Mouse (Mus musculus) neural tube, embryonic 11.5 days (tissue): ENCODE measurements around the gene Ube2d3. TPM values are rescaled to one million over a fixed set of nuclear protein-coding genes. Genes with fewer than 3 reads are reported as not detected.
A peak's percentile ranks its signal among the peaks of the same experiment; 100 is the strongest.

Source experiments
- ATAC-seq: fragments of 200-750 bp; cut with Nextera tagmentation; 2 replicates; pipeline ENCODE4 v1.8.0; 2017; ENCODE audit warnings: moderate number of reproducible peaks, mild to moderate bottlenecking, moderate TSS enrichment, moderate library complexity; ENCODE audit not compliant: insufficient read depth, low FRiP score, low TSS enrichment
- DNase-seq: peaks from one replicate; pipeline ENCODE4 v3.0.0-alpha.2; 2015; ENCODE audit warnings: low spot score
- H3K27ac ChIP-seq: fragments of 300-500 bp; sonication (generic); 2 replicates; pipeline ENCODE4 v1.5.1; 2014; ENCODE audit warnings: low read depth, mild to moderate bottlenecking, low read length
- H3K27me3 ChIP-seq: fragments of 300-500 bp; sonication (generic); 2 replicates; pipeline ENCODE4 v1.6.1; 2014; ENCODE audit warnings: mild to moderate bottlenecking, low read length, mixed read lengths; ENCODE audit not compliant: control insufficient read depth, insufficient read depth
- H3K36me3 ChIP-seq: fragments of 300-500 bp; sonication (generic); 2 replicates; pipeline ENCODE4 v1.6.1; 2014; ENCODE audit warnings: mild to moderate bottlenecking, low read length, moderate library complexity, mixed read lengths; ENCODE audit not compliant: control insufficient read depth, insufficient read depth
- H3K4me1 ChIP-seq: fragments of 300-500 bp; sonication (generic); 2 replicates; pipeline ENCODE4 v1.6.1; 2014; ENCODE audit warnings: low read length, mixed read lengths; ENCODE audit not compliant: control insufficient read depth, insufficient read depth
- H3K4me2 ChIP-seq: fragments of 300-500 bp; sonication (generic); 2 replicates; pipeline ENCODE4 v1.6.1; 2014; ENCODE audit warnings: low read depth, mild to moderate bottlenecking, moderate library complexity
- H3K4me3 ChIP-seq: fragments of 300-500 bp; sonication (generic); 2 replicates; pipeline ENCODE4 v1.5.1; 2014; ENCODE audit warnings: low read depth, low read length
- H3K9ac ChIP-seq: fragments of 300-500 bp; sonication (generic); 2 replicates; pipeline ENCODE4 v1.6.1; 2014; ENCODE audit warnings: mild to moderate bottlenecking, low read length
- H3K9me3 ChIP-seq: fragments of 300-500 bp; sonication (generic); 2 replicates; pipeline ENCODE4 v1.6.1; 2016; ENCODE audit warnings: low read length; ENCODE audit not compliant: control insufficient read depth
- WGBS: fragments of 180-500 bp; shearing (Covaris S2); extraction: QIAGEN DNeasy Blood & Tissue Kit; methylation state at CpG from one replicate; pipeline ENCODE4 v1.1.7; 2014; 5-methylcytosine and 5-hydroxymethylcytosine counted together
- polyA plus RNA-seq: library from polyadenylated mRNA; unstranded; fragments of >200 nt; fragmentation: Nextera tagmentation; extraction: Ambion mirVana; gene quantifications from 2 replicates; pipeline ENCODE4 v1.2.1, GENCODE M21; 2014

Gene Ube2d3
- polyA plus RNA-seq: 642 and 652 TPM in 2 replicates

DNA sequence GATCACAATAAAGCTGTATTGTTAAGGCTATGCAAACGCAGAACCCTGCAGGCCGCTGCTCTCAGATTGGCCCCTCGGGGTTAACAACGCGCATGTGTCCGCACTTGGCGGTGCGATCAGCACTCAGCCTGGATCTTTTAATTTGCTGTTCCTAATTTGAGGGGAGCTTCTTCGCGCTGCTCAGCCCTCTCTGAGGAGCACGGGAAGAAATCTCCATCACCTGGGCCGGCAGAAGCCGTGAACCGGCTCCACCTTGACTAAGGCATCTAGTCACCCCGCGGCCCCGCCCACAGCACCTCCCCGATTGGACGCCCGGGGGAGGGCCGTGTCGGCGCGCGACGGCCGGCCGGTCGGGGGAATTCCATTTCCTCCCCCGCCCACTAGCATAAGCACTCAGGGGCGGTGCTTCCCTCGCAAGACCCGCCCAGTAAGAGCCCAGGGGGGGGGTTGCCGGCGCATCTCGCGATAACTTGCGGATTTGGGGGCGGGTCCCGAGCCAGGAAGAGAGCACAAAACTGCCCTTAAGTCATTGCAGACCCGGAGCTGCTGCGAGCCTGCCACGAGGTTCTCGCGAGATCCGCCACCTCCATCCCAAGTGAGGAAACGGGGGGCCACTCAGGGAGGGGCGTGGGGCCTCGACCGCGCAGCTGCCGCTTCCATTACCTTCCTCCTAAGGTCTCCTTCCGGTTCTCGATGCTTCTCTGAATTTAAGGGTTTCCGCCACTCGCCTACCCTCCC, at the start of gene Ube2d3:
TSS of gene Ube2d3 (plus strand) at position 392 of the 738 bp plus-strand sequence.
- Histone ChIP-seq H3K27ac (peak within 1 kb of the TSS; percentile 100), H3K27me3 (no peaks in the 10 kb centered on the region), H3K4me1 (peaks cover 10% of the 10 kb centered on the region; the same call in 1 of the 2 replicates), H3K4me3 (peak within 1 kb of the TSS; percentile 66), H3K36me3 (no peaks in the 10 kb centered on the region), H3K9ac (peak within 1 kb of the TSS; percentile 97), H3K9me3 (no peaks in the 10 kb centered on the region), H3K4me2 (peak within 1 kb of the TSS; percentile 92)
- peak; percentile 99 for DNase-seq
- WGBS: under 1% methylated on average over 55 of the region's 56 CpGs
- peak; percentile 93 for ATAC-seq

DNA sequence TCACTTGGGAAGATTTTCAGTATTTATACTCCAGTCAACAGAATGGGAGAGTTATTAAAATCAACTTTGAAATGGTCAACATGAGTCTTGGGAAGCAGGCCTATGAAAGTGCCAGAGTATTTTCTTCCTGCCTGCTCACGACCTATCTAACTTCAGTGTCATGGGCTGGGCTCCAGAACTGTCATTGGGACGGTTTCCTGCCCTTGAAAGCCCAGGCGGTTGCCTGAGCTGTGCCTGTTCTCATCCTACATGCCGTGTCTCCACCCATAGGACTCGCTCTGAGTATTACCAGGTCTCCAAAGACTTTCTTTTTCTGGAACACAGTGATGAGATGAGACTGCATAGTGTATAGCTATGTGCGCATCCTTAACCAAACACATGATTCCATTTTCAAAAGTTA, 44.8 kb upstream of the Ube2d3 start:
- H3K9me3 ChIP-seq: no peaks in the 10 kb centered on the region
- no peak overlapping the region for H3K4me3 ChIP-seq
- H3K27me3 ChIP-seq: no peaks in the 10 kb centered on the region
- H3K4me1 ChIP-seq: 0 out of 2 replicates have a peak, but pooled peaks cover 2% of the 10 kb centered on the region
- no peak overlapping the region for H3K9ac ChIP-seq
- ATAC-seq (no peak), DNase-seq (no peak)
- H3K36me3 ChIP-seq: no peaks in the 10 kb centered on the region
- no peak overlapping the region for H3K4me2 ChIP-seq
- H3K27ac ChIP-seq: no peak overlapping the region
- 85% methylated on average over 6 of the region's 6 CpGs for WGBS

DNA sequence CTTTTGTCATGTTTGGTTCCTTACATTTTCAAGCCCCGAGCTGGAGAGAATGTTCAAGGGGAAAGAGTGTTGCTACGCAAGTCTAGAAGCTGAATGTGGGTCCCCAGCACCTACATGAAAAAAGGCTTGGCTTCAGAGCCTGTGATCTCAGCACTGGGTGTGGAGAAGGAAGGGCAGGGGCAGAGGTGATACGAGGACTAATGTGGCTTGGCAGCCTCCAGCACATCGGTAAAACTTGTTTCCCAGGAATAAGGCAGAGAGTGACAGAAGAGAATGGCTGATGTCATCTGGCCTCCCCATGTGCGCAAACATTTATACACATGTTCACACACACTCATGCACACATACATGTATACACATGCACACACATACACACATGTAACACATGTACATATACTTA, 42.9 kb upstream of the Ube2d3 start:
- Histone ChIP-seq H3K4me2 (no peak overlapping the region), H3K4me1 (0 out of 2 replicates have a peak, but pooled peaks cover 2% of the 10 kb centered on the region), H3K9me3 (no peaks in the 10 kb centered on the region), H3K4me3 (no peak overlapping the region), H3K9ac (no peak overlapping the region), H3K36me3 (no peaks in the 10 kb centered on the region), H3K27ac (no peak overlapping the region), H3K27me3 (no peaks in the 10 kb centered on the region)
- ATAC-seq: no peak
- no peak for DNase-seq
- 89% methylated on average over 5 of the region's 5 CpGs for WGBS

DNA sequence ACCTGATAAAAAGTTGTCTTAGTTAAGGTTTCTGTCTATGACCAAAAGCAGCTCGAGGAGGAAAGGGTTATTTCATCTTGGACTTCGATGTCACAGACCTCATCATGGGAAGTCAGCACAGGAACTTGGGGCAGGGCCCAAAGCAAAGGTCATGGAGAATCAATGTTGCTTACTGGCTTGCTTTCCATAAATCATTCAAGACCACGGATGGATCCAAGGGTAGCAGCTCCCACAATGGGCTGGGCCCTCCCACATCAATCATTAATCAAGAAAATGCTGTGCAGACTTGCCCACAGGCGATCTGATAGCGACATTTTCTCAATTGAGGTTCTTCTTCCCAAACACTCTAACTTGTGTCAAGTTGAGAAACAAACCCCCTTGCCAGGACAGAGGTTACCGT, 41.9 kb upstream of the Ube2d3 start:
- no peak for ATAC-seq

DNA sequence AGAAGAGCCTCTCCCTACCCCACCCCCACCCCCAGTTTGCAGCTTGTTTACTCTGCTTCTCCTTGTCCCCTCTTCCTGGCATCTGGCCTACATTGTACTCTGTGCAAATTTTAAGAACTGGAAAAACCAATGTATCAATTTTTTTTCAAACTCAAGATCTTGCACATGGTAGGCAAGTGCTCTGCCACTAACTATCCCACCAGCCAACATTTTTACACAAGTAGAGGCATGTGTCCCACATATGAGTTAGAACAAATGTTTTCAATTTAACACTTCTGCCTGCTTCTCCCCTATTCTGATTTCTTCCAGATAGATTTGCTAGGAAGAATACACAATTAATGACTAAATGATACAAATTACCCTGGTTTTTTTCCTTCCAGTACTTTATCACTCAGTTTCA, 40.8 kb upstream of the Ube2d3 start:
- no peak for DNase-seq
- no peak for ATAC-seq
- H3K9me3 ChIP-seq: no peaks in the 10 kb centered on the region
- no peak overlapping the region for H3K27ac ChIP-seq
- 0 out of 2 replicates have a peak, but pooled peaks cover 2% of the 10 kb centered on the region for H3K4me1 ChIP-seq
- no peak overlapping the region for H3K9ac ChIP-seq
- no peaks in the 10 kb centered on the region for H3K27me3 ChIP-seq
- no peak overlapping the region for H3K4me2 ChIP-seq
- no peak overlapping the region for H3K4me3 ChIP-seq
- H3K36me3 ChIP-seq: no peaks in the 10 kb centered on the region

More for the DNA sequence above, 41.9 kb upstream of the Ube2d3 start:
- Histone ChIP-seq H3K9me3 (no peaks in the 10 kb centered on the region), H3K4me1 (0 out of 2 replicates have a peak, but pooled peaks cover 2% of the 10 kb centered on the region), H3K4me2 (no peak overlapping the region), H3K4me3 (no peak overlapping the region), H3K36me3 (no peaks in the 10 kb centered on the region), H3K27me3 (no peaks in the 10 kb centered on the region), H3K27ac (no peak overlapping the region), H3K9ac (no peak overlapping the region)
- 47% methylated on average over 6 of the region's 6 CpGs for WGBS
- no peak for DNase-seq

DNA sequence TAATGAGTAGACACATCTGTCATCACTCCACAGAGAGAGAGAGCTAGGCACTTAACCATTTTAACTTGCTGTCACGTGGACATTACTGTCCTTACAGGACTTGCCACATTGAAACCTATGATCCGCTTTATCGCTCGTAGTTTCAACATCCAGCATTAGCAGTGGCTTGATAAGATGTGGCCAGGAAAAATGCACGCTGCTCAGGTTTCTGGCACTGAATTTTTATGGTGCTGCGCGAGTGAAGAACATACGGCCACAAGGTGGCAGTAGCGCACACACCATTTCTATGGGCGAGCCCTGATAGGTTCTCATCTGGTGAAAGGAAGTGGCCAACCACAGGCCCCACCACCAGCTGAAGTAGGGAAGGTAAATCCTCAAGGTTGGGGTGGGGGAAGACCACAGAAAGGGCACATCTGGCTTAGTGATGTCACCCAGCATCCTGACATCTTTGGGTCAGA, 35.7 kb upstream of the Ube2d3 start:
- Histone ChIP-seq H3K27ac (no peak overlapping the region), H3K4me3 (no peak overlapping the region), H3K36me3 (no peaks in the 10 kb centered on the region), H3K9me3 (no peaks in the 10 kb centered on the region), H3K4me2 (no peak overlapping the region), H3K4me1 (no peaks in the 10 kb centered on the region), H3K27me3 (no peaks in the 10 kb centered on the region), H3K9ac (no peak overlapping the region)
- DNase-seq (peak; percentile 87), ATAC-seq (peak; percentile 80)
- WGBS: 18% methylated on average over 10 of the region's 10 CpGs

DNA sequence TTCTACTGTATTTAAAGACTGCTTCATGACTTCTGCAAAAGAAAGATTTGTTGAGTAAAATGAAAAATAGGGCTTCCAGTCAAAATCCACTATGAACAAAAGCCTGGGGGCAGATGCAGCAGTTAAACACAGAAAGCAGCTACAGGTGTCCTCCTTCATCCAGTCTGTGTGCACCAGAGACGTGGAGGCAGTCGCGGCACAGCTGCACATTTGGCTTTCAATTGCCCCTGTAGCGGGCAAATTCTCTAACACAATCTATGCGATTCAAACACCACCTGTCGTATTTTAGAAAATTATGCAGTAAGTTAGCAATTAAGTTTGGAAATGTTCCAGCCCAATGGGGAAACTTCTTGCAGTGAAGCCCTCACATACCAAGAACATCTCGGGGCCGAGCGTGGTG, 34.7 kb upstream of the Ube2d3 start:
- H3K27me3 ChIP-seq: no peaks in the 10 kb centered on the region
- no peaks in the 10 kb centered on the region for H3K9me3 ChIP-seq
- WGBS: 88% methylated on average over 9 of the region's 9 CpGs
- ATAC-seq (no peak), DNase-seq (no peak)
- H3K27ac ChIP-seq: no peak overlapping the region
- H3K9ac ChIP-seq: no peak overlapping the region
- H3K4me3 ChIP-seq: no peak overlapping the region
- no peak overlapping the region for H3K4me2 ChIP-seq
- H3K4me1 ChIP-seq: no peaks in the 10 kb centered on the region
- H3K36me3 ChIP-seq: no peaks in the 10 kb centered on the region

DNA sequence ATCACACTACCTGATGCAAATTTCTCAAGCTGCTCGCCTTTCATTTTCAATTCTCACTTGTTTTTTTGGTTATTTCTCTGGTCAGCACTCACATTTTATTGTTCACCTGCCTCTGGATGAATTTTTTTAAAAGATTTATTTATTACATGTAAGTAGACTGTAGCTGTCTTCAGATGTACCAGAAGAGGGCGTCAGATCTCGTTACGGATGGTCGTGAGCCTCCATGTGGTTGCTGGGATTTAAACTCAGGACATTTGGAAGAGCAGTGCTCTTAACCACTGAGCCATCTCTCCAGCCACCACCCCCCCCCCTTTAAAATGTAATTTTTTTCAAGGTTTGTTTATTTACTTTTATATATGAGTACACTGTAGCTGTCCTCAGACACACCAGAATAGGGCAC, 34.1 kb upstream of the Ube2d3 start:
- 84% methylated on average over 5 of the region's 5 CpGs for WGBS
- H3K4me1 ChIP-seq: no peaks in the 10 kb centered on the region
- DNase-seq (no peak), ATAC-seq (no peak)
- no peak overlapping the region for H3K27ac ChIP-seq
- H3K4me3 ChIP-seq: no peak overlapping the region
- H3K4me2 ChIP-seq: no peak overlapping the region
- H3K36me3 ChIP-seq: no peaks in the 10 kb centered on the region
- no peaks in the 10 kb centered on the region for H3K9me3 ChIP-seq
- H3K9ac ChIP-seq: no peak overlapping the region
- H3K27me3 ChIP-seq: no peaks in the 10 kb centered on the region

DNA sequence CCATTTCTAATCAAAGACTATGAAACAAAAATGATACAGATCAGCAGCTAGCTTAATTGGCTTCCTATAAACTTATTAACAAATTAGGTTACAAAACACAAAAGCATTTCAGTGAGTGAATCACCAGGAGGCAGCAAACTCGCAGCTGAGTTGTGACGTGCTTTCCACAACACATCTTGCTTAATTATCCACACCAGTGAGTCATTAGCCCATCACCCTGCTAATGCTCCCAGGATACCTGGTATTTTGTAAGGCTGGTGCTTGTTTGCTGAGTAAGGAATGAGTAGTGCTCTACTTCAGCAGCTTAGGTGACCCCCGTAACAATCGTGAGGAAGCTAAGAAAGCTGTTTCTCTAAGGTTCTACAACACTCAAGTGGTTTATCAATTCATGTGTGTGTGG, 33.4 kb upstream of the Ube2d3 start:
- 0 out of 2 replicates have a peak, but pooled peaks cover 3% of the 10 kb centered on the region for H3K36me3 ChIP-seq
- no peaks in the 10 kb centered on the region for H3K27me3 ChIP-seq
- DNase-seq (no peak), ATAC-seq (no peak)
- H3K4me2 ChIP-seq: no peak overlapping the region
- H3K9me3 ChIP-seq: no peaks in the 10 kb centered on the region
- no peak overlapping the region for H3K27ac ChIP-seq
- no peak overlapping the region for H3K9ac ChIP-seq
- H3K4me3 ChIP-seq: no peak overlapping the region
- WGBS: 85% methylated on average over 4 of the region's 4 CpGs
- H3K4me1 ChIP-seq: no peaks in the 10 kb centered on the region
